Mouse (Mus musculus): ENCODE measurements around the gene Krtap28-10. TPM values are rescaled to one million over a fixed set of nuclear protein-coding genes. Genes with fewer than 3 reads are reported as not detected.
A peak's percentile ranks its signal among the peaks of the same experiment; 100 is the strongest.

Gene Krtap28-10
- polyA plus RNA-seq (2012; ENCODE audit: insufficient read depth, low replicate concordance) = not detected in 2 replicates

- H3K36me3 ChIP-seq (replicated peaks; ENCODE audit: low read length) = no peaks in the 10 kb centered on the region
- TF ChIP-seq GATA1 (IDR thresholded peaks at IDR 0.05; ENCODE audit: borderline replicate concordance, low read length) (no peak), FLI1 (IDR thresholded peaks at IDR 0.05; ENCODE audit: low read length) (no peak)
- H3K27me3 ChIP-seq (replicated peaks) = peaks cover 12% of the 10 kb centered on the region
- peaks cover 6% of the 10 kb centered on the region; the same call in 1 of the 2 replicates for H3K4me1 ChIP-seq
- no peak within 1 kb of the TSS for H3K4me3 ChIP-seq (replicated peaks)
- no peaks in the 10 kb centered on the region for H3K9me3 ChIP-seq
Measured at GRCm38 (mm10) chr1:83042380-83042779, at the start of gene Krtap28-10. Gene Krtap28-10, minus strand, starts transcription at chr1:83042480.

- no peaks in the 10 kb centered on the region for H3K36me3 ChIP-seq (replicated peaks; ENCODE audit: low read length)
- H3K9me3 ChIP-seq = no peaks in the 10 kb centered on the region
- no peaks in the 10 kb centered on the region for H3K27me3 ChIP-seq (replicated peaks)
- H3K4me3 ChIP-seq (replicated peaks) = no peak overlapping the region
- TF ChIP-seq FLI1 (IDR thresholded peaks at IDR 0.05; ENCODE audit: low read length) = no peak
- TF ChIP-seq GATA1 (IDR thresholded peaks at IDR 0.05; ENCODE audit: borderline replicate concordance, low read length) = no peak
- no peaks in the 10 kb centered on the region for H3K4me1 ChIP-seq
Measured at GRCm38 (mm10) chr1:83091268-83091667, 49.0 kb upstream of the Krtap28-10 start.

- Histone ChIP-seq H3K9me3 (no peaks in the 10 kb centered on the region), H3K4me1 (no peaks in the 10 kb centered on the region), H3K27me3 (replicated peaks) (no peaks in the 10 kb centered on the region), H3K4me3 (replicated peaks) (no peak overlapping the region), H3K36me3 (replicated peaks; ENCODE audit: low read length) (no peaks in the 10 kb centered on the region)
- TF ChIP-seq GATA1 (IDR thresholded peaks at IDR 0.05; ENCODE audit: borderline replicate concordance, low read length) (no peak), FLI1 (IDR thresholded peaks at IDR 0.05; ENCODE audit: low read length) (no peak)
Measured at GRCm38 (mm10) chr1:83084790-83085189, 42.5 kb upstream of the Krtap28-10 start.

GRCm38 (mm10) chr1:83077016-83077415 is 34.7 kb upstream of the Krtap28-10 start:
- H3K36me3 ChIP-seq (replicated peaks; ENCODE audit: low read length) = no peaks in the 10 kb centered on the region
- peaks cover 4% of the 10 kb centered on the region for H3K27me3 ChIP-seq (replicated peaks)
- no peak for TF ChIP-seq GATA1 (IDR thresholded peaks at IDR 0.05; ENCODE audit: borderline replicate concordance, low read length)
- no peak for TF ChIP-seq FLI1 (IDR thresholded peaks at IDR 0.05; ENCODE audit: low read length)

GRCm38 (mm10) chr1:83076190-83076917 is 34.1 kb upstream of the Krtap28-10 start:
- no peaks in the 10 kb centered on the region for H3K36me3 ChIP-seq (replicated peaks; ENCODE audit: low read length)
- no peaks in the 10 kb centered on the region; the same call in 1 of the 2 replicates for H3K4me1 ChIP-seq
- TF ChIP-seq FLI1 (IDR thresholded peaks at IDR 0.05; ENCODE audit: low read length) (no peak), GATA1 (IDR thresholded peaks at IDR 0.05; ENCODE audit: borderline replicate concordance, low read length) (no peak)
- H3K27me3 ChIP-seq (replicated peaks) = peaks cover 4% of the 10 kb centered on the region
- H3K4me3 ChIP-seq (replicated peaks) = peak overlapping the region; percentile 72
- H3K9me3 ChIP-seq = no peaks in the 10 kb centered on the region

More at GRCm38 (mm10) chr1:83077016-83077415, 34.7 kb upstream of the Krtap28-10 start:
- no peaks in the 10 kb centered on the region for H3K9me3 ChIP-seq
- no peaks in the 10 kb centered on the region; the same call in 1 of the 2 replicates for H3K4me1 ChIP-seq
- H3K4me3 ChIP-seq (replicated peaks) = no peak overlapping the region

GRCm38 (mm10) chr1:83075526-83076189 is 33.4 kb upstream of the Krtap28-10 start:
- no peaks in the 10 kb centered on the region for H3K36me3 ChIP-seq (replicated peaks; ENCODE audit: low read length)
- H3K9me3 ChIP-seq = no peaks in the 10 kb centered on the region
- H3K27me3 ChIP-seq (replicated peaks) = peaks cover 4% of the 10 kb centered on the region
- no peaks in the 10 kb centered on the region; the same call in 1 of the 2 replicates for H3K4me1 ChIP-seq
- TF ChIP-seq GATA1 (IDR thresholded peaks at IDR 0.05; ENCODE audit: borderline replicate concordance, low read length) (no peak), FLI1 (IDR thresholded peaks at IDR 0.05; ENCODE audit: low read length) (no peak)
- peak overlapping the region; percentile 72 for H3K4me3 ChIP-seq (replicated peaks)

GRCm38 (mm10) chr1:83067205-83067604 is 24.9 kb upstream of the Krtap28-10 start:
- Histone ChIP-seq H3K27me3 (replicated peaks) (no peaks in the 10 kb centered on the region), H3K4me3 (replicated peaks) (no peak overlapping the region), H3K4me1 (no peaks in the 10 kb centered on the region), H3K36me3 (replicated peaks; ENCODE audit: low read length) (no peaks in the 10 kb centered on the region), H3K9me3 (0 out of 2 replicates have a peak, but pooled peaks cover 3% of the 10 kb centered on the region)
- TF ChIP-seq GATA1 (IDR thresholded peaks at IDR 0.05; ENCODE audit: borderline replicate concordance, low read length) (no peak), FLI1 (IDR thresholded peaks at IDR 0.05; ENCODE audit: low read length) (no peak)

- Histone ChIP-seq H3K36me3 (replicated peaks; ENCODE audit: low read length) (no peaks in the 10 kb centered on the region), H3K4me3 (replicated peaks) (no peak overlapping the region), H3K4me1 (no peaks in the 10 kb centered on the region), H3K27me3 (replicated peaks) (no peaks in the 10 kb centered on the region), H3K9me3 (0 out of 2 replicates have a peak, but pooled peaks cover 3% of the 10 kb centered on the region)
- TF ChIP-seq GATA1 (IDR thresholded peaks at IDR 0.05; ENCODE audit: borderline replicate concordance, low read length) (no peak), FLI1 (IDR thresholded peaks at IDR 0.05; ENCODE audit: low read length) (no peak)
Measured at GRCm38 (mm10) chr1:83066577-83066976, 24.3 kb upstream of the Krtap28-10 start.

- no peaks in the 10 kb centered on the region for H3K36me3 ChIP-seq (replicated peaks; ENCODE audit: low read length)
- no peak for TF ChIP-seq GATA1 (IDR thresholded peaks at IDR 0.05; ENCODE audit: borderline replicate concordance, low read length)
- TF ChIP-seq FLI1 (IDR thresholded peaks at IDR 0.05; ENCODE audit: low read length) = no peak
- no peak overlapping the region for H3K4me3 ChIP-seq (replicated peaks)
- no peaks in the 10 kb centered on the region for H3K27me3 ChIP-seq (replicated peaks)
- no peaks in the 10 kb centered on the region; the same call in 1 of the 2 replicates for H3K4me1 ChIP-seq
- H3K9me3 ChIP-seq = peaks cover 4% of the 10 kb centered on the region; the same call in 1 of the 2 replicates
Measured at GRCm38 (mm10) chr1:83064851-83065250, 22.6 kb upstream of the Krtap28-10 start.

- no peaks in the 10 kb centered on the region; the same call in 1 of the 2 replicates for H3K4me1 ChIP-seq
- no peaks in the 10 kb centered on the region for H3K27me3 ChIP-seq (replicated peaks)
- peak within 1 kb of the TSS; percentile 77 for H3K4me3 ChIP-seq (replicated peaks)
- TF ChIP-seq FLI1 (IDR thresholded peaks at IDR 0.05; ENCODE audit: low read length) (no peak), GATA1 (IDR thresholded peaks at IDR 0.05; ENCODE audit: borderline replicate concordance, low read length) (no peak)
- peaks cover 9% of the 10 kb centered on the region; the same call in 1 of the 2 replicates for H3K9me3 ChIP-seq
- H3K36me3 ChIP-seq (replicated peaks; ENCODE audit: low read length) = no peaks in the 10 kb centered on the region
Measured at GRCm38 (mm10) chr1:83060643-83061042, 18.4 kb upstream of the Krtap28-10 start, which contains the start of gene Krtap28-13. Gene Krtap28-13, plus strand, starts transcription at chr1:83060930.
